Mouse (Mus musculus) gastrocnemius, postnatal 4 days (tissue): ENCODE data around the gene Myo18a. TPM values are rescaled to one million over a fixed set of nuclear protein-coding genes. Genes with fewer than 3 reads are reported as not detected.
A peak's percentile ranks its signal among the peaks of the same experiment; 100 is the strongest.
"Not testable (repeated sequence)": the region's sequence is repeated elsewhere in the genome, so short reads cannot be mapped to it uniquely, and the experiment has no call there.

Experiments used
- DNase-seq, 2 experiments: peaks; one replicate each; pipeline ENCODE4 v3.0.0; 2021 to 2022; ENCODE audit warnings: low spot score in 2 of 2, mixed read lengths in 2 of 2
- long read RNA-seq, 2 experiments: library from polyadenylated mRNA; stranded (forward); transcript quantifications; one replicate each; pipeline ENCODE4 v2.0.0; 2021
- total RNA-seq, 2 experiments: library from RNA; stranded (reverse); gene quantifications; 2 replicates each; pipeline ENCODE4 v1.2.3; 2021

Gene Myo18a
- 100 to 1,000 TPM; 261 to 280 TPM for total RNA-seq
- long read RNA-seq, experiment 1, partial matches to known transcripts: 45 of 73 reads
- long read RNA-seq, experiment 1, other reads (novel, unspliced or antisense): 27 of 73 reads
- long read RNA-seq, experiment 2, partial matches to known transcripts: 73 of 117 reads
- long read RNA-seq, experiment 2, other reads (novel, unspliced or antisense): 43 of 117 reads

- peak; percentile 88 to 91 for DNase-seq
These were observed at the start of gene Myo18a for GRCm38 (mm10) chr11:77762783-77763672. Myo18a (plus strand) TSS chr11:77763246.

- DNase-seq: no peak
These were observed 49.3 kb upstream of the Myo18a start for GRCm38 (mm10) chr11:77713736-77714135.

GRCm38 (mm10) chr11:77719055-77719454 is 44.0 kb upstream of the Myo18a start:
- no peak for DNase-seq

- no peak for DNase-seq
These were observed 41.7 kb upstream of the Myo18a start for GRCm38 (mm10) chr11:77721389-77721788.

- no peak for DNase-seq
These were observed 38.3 kb upstream of the Myo18a start for GRCm38 (mm10) chr11:77724766-77725165.

- DNase-seq: no peak
These were observed 37.9 kb upstream of the Myo18a start, which contains the start of gene Cryba1 for GRCm38 (mm10) chr11:77725183-77725582. Cryba1 (minus strand) TSS chr11:77725283.

GRCm38 (mm10) chr11:77728587-77728986 is 34.5 kb upstream of the Myo18a start:
- DNase-seq: no peak

- peak; percentile 81 to 85 for DNase-seq
These were observed 25.8 kb upstream of the Myo18a start for GRCm38 (mm10) chr11:77737289-77737688.

- DNase-seq: no peak
These were observed 24.5 kb upstream of the Myo18a start for GRCm38 (mm10) chr11:77738555-77738954.

- DNase-seq: no peak
These were observed 19.1 kb upstream of the Myo18a start for GRCm38 (mm10) chr11:77743966-77744365.

GRCm38 (mm10) chr11:77746652-77747051 is 16.4 kb upstream of the Myo18a start:
- DNase-seq: no peak

- not testable (repeated sequence) for DNase-seq
These were observed 15.9 kb upstream of the Myo18a start for GRCm38 (mm10) chr11:77747103-77747502.

GRCm38 (mm10) chr11:77748996-77749395 is 14.1 kb upstream of the Myo18a start:
- no peak for DNase-seq

- DNase-seq: no peak
These were observed 10.5 kb upstream of the Myo18a start for GRCm38 (mm10) chr11:77752525-77752924.

GRCm38 (mm10) chr11:77753469-77753868 is 9.6 kb upstream of the Myo18a start:
- no peak for DNase-seq

- DNase-seq: no peak
These were observed 3.0 kb upstream of the Myo18a start for GRCm38 (mm10) chr11:77760031-77760430.

- DNase-seq: no peak
These were observed 761 bp downstream of the Myo18a start for GRCm38 (mm10) chr11:77763673-77764340.

GRCm38 (mm10) chr11:77764694-77765458 is 1.8 kb downstream of the Myo18a start:
- no peak for DNase-seq

- DNase-seq: no peak
These were observed 2.4 kb downstream of the Myo18a start for GRCm38 (mm10) chr11:77765459-77765777.

GRCm38 (mm10) chr11:77766351-77767001 is 3.4 kb downstream of the Myo18a start:
- DNase-seq: peak in 1 of 2 experiments; percentile 39

- DNase-seq: no peak
These were observed 6.5 kb downstream of the Myo18a start for GRCm38 (mm10) chr11:77769496-77769895.
